In genomic region chr14:96962426-96963073, GRCm38 (mm10) we compare ENCODE assay signal across 10 mouse cellular contexts.
DNase-seq lines count a peak whose midpoint lies in the region; ATAC-seq and TF ChIP-seq lines count a peak whose summit lies in the region.
"Had no signal": no experiment of that assay in that cellular context is flagged by ENCODE, and none has a peak within 500 bp of the region (broad histone marks: within the 10 kb centered on the region; RNA-seq: fewer than 3 reads in every experiment).

No protein-coding gene starts in this region.

- H3K4me2 ChIP-seq in kidney, postnatal 0 days (ENCODE audit: low read length), result no peak overlapping the region
- H3K4me2 ChIP-seq in midbrain, postnatal 0 days (ENCODE audit: low read depth, low read length, poor library complexity, severe bottlenecking), result no peak overlapping the region
- H3K4me2 ChIP-seq: embryonic facial prominence, embryonic 12.5 days; lung, embryonic 15.5 days had no signal

- H3K79me2 ChIP-seq in MEL (ENCODE audit: control insufficient read depth, insufficient read depth, low read length, poor library complexity), result no peaks in the 10 kb centered on the region

- H3K9ac ChIP-seq in kidney, postnatal 0 days (ENCODE audit: low read depth, low read length), result no peak overlapping the region
- H3K9ac ChIP-seq in MEL (ENCODE audit: control insufficient read depth, low read depth, low read length, poor library complexity, severe bottlenecking), result peak overlapping the region; percentile 55
- no peak overlapping the region for H3K9ac ChIP-seq in midbrain, postnatal 0 days (replicated peaks; ENCODE audit: low read length, poor library complexity, severe bottlenecking)
- H3K9ac ChIP-seq: embryonic facial prominence, embryonic 12.5 days; lung, embryonic 15.5 days had no signal

- peak; percentile 66 for DNase-seq in kidney, postnatal 0 days (ENCODE audit: low spot score)
- no peak for DNase-seq in kidney, adult 11 months
- DNase-seq in MEL (ENCODE audit: low read depth, low spot score), result peak; percentile 86
- DNase-seq in midbrain, postnatal 0 days (ENCODE audit: low spot score), result peak; percentile 62
- DNase-seq in adrenal gland, adult 8-10 months, result no peak
- DNase-seq: heart, adult 18-20 months had no signal

- no peak for ATAC-seq in kidney, postnatal 0 days (replicated peaks; ENCODE audit: low FRiP score, low read depth)
- ATAC-seq in common myeloid progenitor, adult 5-6 weeks (replicated peaks; ENCODE audit: low read depth, poor library complexity, severe bottlenecking), result peak; percentile 89
- no peak for ATAC-seq in midbrain, postnatal 0 days (ENCODE audit: low FRiP score)
- ATAC-seq in megakaryocyte, adult 5-6 weeks (ENCODE audit: poor library complexity, severe bottlenecking), result no peak

- no peak overlapping the region for H3K27ac ChIP-seq in kidney, postnatal 0 days
- peak overlapping the region; percentile 38 for H3K27ac ChIP-seq in MEL (ENCODE audit: control insufficient read depth, low read depth, low read length)
- no peak overlapping the region for H3K27ac ChIP-seq in midbrain, postnatal 0 days (ENCODE audit: low read depth, low read length)
- H3K27ac ChIP-seq: embryonic facial prominence, embryonic 12.5 days; lung, embryonic 15.5 days had no signal

- TF ChIP-seq EP300 in MEL (IDR thresholded peaks at IDR 0.05; ENCODE audit: low read depth in 1 of 2, low read length in 2 of 2), result no peak

- no peaks in the 10 kb centered on the region for H3K27me3 ChIP-seq in kidney, postnatal 0 days (ENCODE audit: insufficient read depth, low read length)
- no peaks in the 10 kb centered on the region for H3K27me3 ChIP-seq in MEL (ENCODE audit: control insufficient read depth in 1 of 2, insufficient read depth in 2 of 2, low read length in 2 of 2)
- no peaks in the 10 kb centered on the region for H3K27me3 ChIP-seq in midbrain, postnatal 0 days (ENCODE audit: insufficient read depth, low read length)
- H3K27me3 ChIP-seq: embryonic facial prominence, embryonic 12.5 days; lung, embryonic 15.5 days had no signal

- H3K36me3 ChIP-seq in kidney, postnatal 0 days (ENCODE audit: insufficient read depth, low read length), result no peaks in the 10 kb centered on the region
- 0 out of 4 replicates have a peak, but pooled peaks cover 0 to 2% of the 10 kb centered on the region in 2 experiments for H3K36me3 ChIP-seq in MEL (ENCODE audit: control insufficient read depth in 1 of 2, insufficient read depth in 2 of 2, low read length in 2 of 2)
- no peaks in the 10 kb centered on the region for H3K36me3 ChIP-seq in midbrain, postnatal 0 days (ENCODE audit: insufficient read depth, low read length)
- H3K36me3 ChIP-seq: embryonic facial prominence, embryonic 12.5 days; lung, embryonic 15.5 days had no signal

- WGBS in kidney, postnatal 0 days, result 34% methylated on average over 8 of the region's 8 CpGs
- WGBS in midbrain, postnatal 0 days, result 14% methylated on average over 8 of the region's 8 CpGs

- TF ChIP-seq CTCF in kidney, postnatal 0 days (IDR thresholded peaks at IDR 0.05; ENCODE audit: low read depth), result peak; percentile 66
- peak in 2 of 3 experiments; percentile 36 to 70; a peak in 3 of 6 replicates for TF ChIP-seq CTCF in MEL (IDR thresholded peaks at IDR 0.05 in 2 of 3, conservative IDR thresholded peaks at IDR 0.05 in 1 of 3; ENCODE audit: control insufficient read depth in 1 of 3, insufficient read depth in 1 of 3, low read depth in 2 of 3, low read length in 3 of 3, poor library complexity in 1 of 3, severe bottlenecking in 1 of 3)
- TF ChIP-seq CTCF in midbrain, postnatal 0 days (IDR thresholded peaks at IDR 0.05), result peak; percentile 82

- TF ChIP-seq POLR2A in MEL (IDR thresholded peaks at IDR 0.05; ENCODE audit: control insufficient read depth in 1 of 2, insufficient read depth in 1 of 2, low read depth in 1 of 2, low read length in 2 of 2, poor library complexity in 1 of 2), result peak in 1 of 2 experiments; percentile 52; a peak in 1 of 4 replicates

- no peak overlapping the region for H3K4me3 ChIP-seq in kidney, postnatal 0 days (replicated peaks; ENCODE audit: low read depth, low read length)
- H3K4me3 ChIP-seq in MEL (ENCODE audit: control insufficient read depth in 1 of 2, insufficient read depth in 1 of 2, low read depth in 2 of 2, low read length in 2 of 2), result peak overlapping the region; percentile 69 to 77
- no peak overlapping the region for H3K4me3 ChIP-seq in midbrain, postnatal 0 days (ENCODE audit: low read depth, low read length)
- H3K4me3 ChIP-seq: embryonic facial prominence, embryonic 12.5 days; lung, embryonic 15.5 days had no signal

- peak; percentile 84 for TF ChIP-seq RAD21 in MEL (IDR thresholded peaks at IDR 0.05; ENCODE audit: low read depth, low read length)

- no peaks in the 10 kb centered on the region for H3K4me1 ChIP-seq in kidney, postnatal 0 days (replicated peaks; ENCODE audit: insufficient read depth, low read length)
- H3K4me1 ChIP-seq in MEL (ENCODE audit: control insufficient read depth in 1 of 2, insufficient read depth in 2 of 2, low read length in 2 of 2), result peaks cover 0 to 3% of the 10 kb centered on the region in 2 experiments; a peak in 2 of 4 replicates
- H3K4me1 ChIP-seq in midbrain, postnatal 0 days (ENCODE audit: insufficient read depth, low read length), result no peaks in the 10 kb centered on the region
- H3K4me1 ChIP-seq: embryonic facial prominence, embryonic 12.5 days; lung, embryonic 15.5 days had no signal

- no peaks in the 10 kb centered on the region for H3K9me3 ChIP-seq in kidney, postnatal 0 days (replicated peaks; ENCODE audit: low read length)
- no peaks in the 10 kb centered on the region for H3K9me3 ChIP-seq in MEL (replicated peaks; ENCODE audit: insufficient read depth, low read length)
- no peaks in the 10 kb centered on the region for H3K9me3 ChIP-seq in midbrain, postnatal 0 days (ENCODE audit: low read length)
- H3K9me3 ChIP-seq: embryonic facial prominence, embryonic 12.5 days; lung, embryonic 15.5 days had no signal

TF ChIP-seq in MEL, 35 proteins besides CTCF, POLR2A, EP300 and RAD21:
- TF ChIP-seq ZKSCAN1 (IDR thresholded peaks at IDR 0.05; ENCODE audit: low read depth, low read length) (no peak), MAZ (IDR thresholded peaks at IDR 0.05; ENCODE audit: low read depth, low read length) (no peak), ZC3H11A (IDR thresholded peaks at IDR 0.05; ENCODE audit: low read depth, low read length) (peak; percentile 80), SIN3A (IDR thresholded peaks at IDR 0.05; ENCODE audit: low read length) (peak; percentile 17; the same call in 1 of the 2 replicates), TBP (IDR thresholded peaks at IDR 0.05; ENCODE audit: low read depth, low read length) (peak; percentile 91), ZMIZ1 (IDR thresholded peaks at IDR 0.05; ENCODE audit: low read depth, low read length) (peak; percentile 84), GABPA (IDR thresholded peaks at IDR 0.05; ENCODE audit: low read depth, low read length) (no peak), SMC3 (IDR thresholded peaks at IDR 0.05; ENCODE audit: low read depth, low read length) (peak; percentile 67)

Comparison
In these comparisons a context has a peak if more than half of its experiments do, and no peak if none do; other contexts are left out.
1. DNase-seq: peak in kidney, postnatal 0 days (single experiment), MEL (single experiment) and midbrain, postnatal 0 days (single experiment); none in kidney, adult 11 months (single experiment) and adrenal gland, adult 8-10 months (single experiment).
2. H3K4me3 ChIP-seq: peak in MEL (2 of 2); none in kidney, postnatal 0 days (single experiment) and midbrain, postnatal 0 days (single experiment).
3. Peak in every context shown above with its lines, with median percentiles within 50 percentile points of each other: CTCF ChIP-seq.